Mouse (Mus musculus): ENCODE measurements at regions not wholly inside any gene's neighbourhood (a gene's known extent, or its start where the extent isn't known, plus 50 kb on each side); places are given as distances from the start of the nearest gene placed in this dataset.

DNA sequence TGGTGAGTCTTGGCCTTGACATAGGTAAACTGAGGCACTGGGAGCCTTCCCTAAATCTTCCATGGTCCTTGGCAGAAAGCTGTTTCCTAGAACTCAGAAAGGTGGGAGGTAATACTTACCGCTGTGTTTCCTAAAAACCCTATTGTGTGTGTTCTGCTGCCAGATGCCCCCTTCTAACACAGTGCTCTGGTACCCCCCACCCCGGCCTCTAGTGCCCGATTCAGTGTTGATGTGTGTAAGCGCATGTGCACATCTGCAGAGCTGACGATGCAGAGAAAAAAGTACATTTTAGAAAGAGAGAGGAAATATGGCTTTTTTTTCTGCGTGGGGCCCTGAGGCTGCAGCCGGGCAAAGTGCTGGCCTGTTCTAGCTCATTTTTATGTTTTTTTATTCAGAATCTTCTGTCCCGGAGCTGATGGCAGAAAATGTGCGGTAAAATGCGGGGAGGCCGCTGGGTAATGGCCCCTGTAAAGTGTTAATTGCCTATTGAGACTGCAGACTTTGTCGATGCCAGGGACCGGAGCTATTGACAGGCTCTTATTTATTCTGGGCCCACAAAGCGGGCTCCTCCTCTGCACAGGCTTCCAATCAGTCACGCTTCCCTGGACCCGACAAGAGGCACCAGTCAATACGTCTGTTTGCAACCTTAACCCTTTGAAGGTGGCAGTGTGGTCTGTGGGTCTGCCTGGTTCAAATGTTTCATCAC lies 208.0 kb downstream of the Dhx35 start:
- TF ChIP-seq CTCF (IDR thresholded peaks at IDR 0.05; ENCODE audit: low read depth, low read length) = no peak
- no peak for TF ChIP-seq TAL1 (conservative IDR thresholded peaks at IDR 0.05; ENCODE audit: low read depth, low read length)

Data from G1E (cell line).